Mouse (Mus musculus) cerebellum, adult 9-11 months (tissue): ENCODE measurements around the gene Coa4.

ENCODE experiments used
- DNase-seq: peaks from one replicate; pipeline ENCODE4 v3.0.0; 2022

Gene Coa4

GRCm38 (mm10) chr7:100504740-100505487, 32.0 kb upstream of the Coa4 start:
- DNase-seq: no peak

GRCm38 (mm10) chr7:100506494-100506893, 30.4 kb upstream of the Coa4 start:
- DNase-seq: no peak

GRCm38 (mm10) chr7:100508670-100509069, 28.2 kb upstream of the Coa4 start:
- no peak for DNase-seq

GRCm38 (mm10) chr7:100511602-100512001, 25.3 kb upstream of the Coa4 start:
- no peak for DNase-seq

GRCm38 (mm10) chr7:100514573-100514972, 22.3 kb upstream of the Coa4 start, which contains the start of gene Dnajb13:
TSS of gene Dnajb13 (minus strand) at chr7:100514960.
- DNase-seq: no peak

- no peak for DNase-seq
Measured at GRCm38 (mm10) chr7:100520204-100520603, 16.7 kb upstream of the Coa4 start.

GRCm38 (mm10) chr7:100520663-100521285, 16.1 kb upstream of the Coa4 start:
- peak; percentile 78 for DNase-seq

- DNase-seq: no peak
Measured at GRCm38 (mm10) chr7:100522222-100522621, 14.6 kb upstream of the Coa4 start.

- DNase-seq: no peak
Measured at GRCm38 (mm10) chr7:100524669-100525068, 12.2 kb upstream of the Coa4 start.

GRCm38 (mm10) chr7:100530766-100531165, 6.1 kb upstream of the Coa4 start:
- no peak for DNase-seq

GRCm38 (mm10) chr7:100533503-100533902, 3.4 kb upstream of the Coa4 start:
- DNase-seq: no peak

- no peak for DNase-seq
Measured at GRCm38 (mm10) chr7:100534216-100534615, 2.7 kb upstream of the Coa4 start.

- no peak for DNase-seq
Measured at GRCm38 (mm10) chr7:100535831-100536230, 1.0 kb upstream of the Coa4 start.

- DNase-seq: no peak
Measured at GRCm38 (mm10) chr7:100537519-100537902, 640 bp downstream of the Coa4 start.

GRCm38 (mm10) chr7:100539516-100539915, 2.6 kb downstream of the Coa4 start:
- no peak for DNase-seq

GRCm38 (mm10) chr7:100544437-100544836, 7.6 kb downstream of the Coa4 start:
- no peak for DNase-seq

GRCm38 (mm10) chr7:100547631-100548030, 10.8 kb downstream of the Coa4 start:
- DNase-seq: no peak

- no peak for DNase-seq
Measured at GRCm38 (mm10) chr7:100549796-100550195, 12.9 kb downstream of the Coa4 start.

GRCm38 (mm10) chr7:100550338-100551007, 13.6 kb downstream of the Coa4 start:
- peak; percentile 65 for DNase-seq

GRCm38 (mm10) chr7:100554939-100555338, 18.1 kb downstream of the Coa4 start:
- no peak for DNase-seq

GRCm38 (mm10) chr7:100555431-100555951, 18.6 kb downstream of the Coa4 start:
- DNase-seq: peak; percentile 60

- no peak for DNase-seq
Measured at GRCm38 (mm10) chr7:100557241-100557640, 20.4 kb downstream of the Coa4 start.

GRCm38 (mm10) chr7:100559331-100559730, 22.5 kb downstream of the Coa4 start:
- DNase-seq: no peak
